Mouse (Mus musculus) frontal cortex, postnatal 36 days (tissue): ENCODE results near the gene Abca4.
A peak's percentile ranks its signal among the peaks of the same experiment; 100 is the strongest.

ENCODE experiments used
- DNase-seq, 2 experiments: peaks; one replicate each; pipeline ENCODE4 v3.0.0; 2022; ENCODE audit warnings: low spot score in 2 of 2

The Abca4 gene

GRCm38 (mm10) chr3:122058439-122059198 lies 14.4 kb downstream of the Abca4 start:
- DNase-seq = no peak

GRCm38 (mm10) chr3:122062586-122062985 lies 18.3 kb downstream of the Abca4 start:
- no peak for DNase-seq

DNA sequence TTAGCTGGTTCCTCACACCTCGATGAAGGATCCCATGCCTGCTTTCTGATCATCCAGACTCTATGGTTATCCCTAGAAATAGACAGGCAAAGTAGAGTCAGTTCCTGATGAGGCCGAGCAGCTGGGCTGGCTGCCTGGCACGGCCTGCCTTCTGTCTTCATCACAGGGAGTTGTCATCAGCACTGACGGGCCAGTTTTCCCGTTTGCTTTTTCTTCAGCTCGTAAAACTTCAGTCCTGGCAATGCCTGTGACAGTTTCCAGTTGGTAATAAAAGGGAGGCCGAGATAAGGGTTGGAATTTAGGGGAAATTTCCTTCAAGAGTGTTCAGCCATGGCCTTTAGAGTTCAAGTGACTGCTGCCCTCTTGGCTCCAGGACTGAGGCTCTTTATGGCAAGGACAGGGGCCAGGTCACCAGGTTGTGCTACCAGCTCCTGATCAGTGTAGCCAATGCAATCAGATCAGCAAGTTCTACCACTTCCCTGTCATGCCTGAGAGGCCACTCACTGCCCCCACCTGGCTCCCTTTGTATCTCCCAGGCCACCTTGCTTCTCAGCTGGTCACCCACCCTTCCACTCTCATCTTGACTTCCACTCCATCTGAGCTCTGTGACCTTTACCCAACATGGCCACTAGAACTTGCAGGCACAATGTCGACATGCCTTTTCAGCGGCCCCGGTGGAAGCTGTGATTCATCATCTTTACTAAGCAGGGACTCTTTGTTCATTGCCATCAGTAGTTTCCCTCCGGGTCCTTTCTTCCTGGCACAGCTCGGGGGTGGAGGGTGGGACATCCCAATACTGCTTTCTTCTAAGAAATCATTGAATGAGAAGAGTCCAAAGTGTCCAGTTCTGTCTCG lies 20.5 kb downstream of the Abca4 start:
- DNase-seq = no peak

DNA sequence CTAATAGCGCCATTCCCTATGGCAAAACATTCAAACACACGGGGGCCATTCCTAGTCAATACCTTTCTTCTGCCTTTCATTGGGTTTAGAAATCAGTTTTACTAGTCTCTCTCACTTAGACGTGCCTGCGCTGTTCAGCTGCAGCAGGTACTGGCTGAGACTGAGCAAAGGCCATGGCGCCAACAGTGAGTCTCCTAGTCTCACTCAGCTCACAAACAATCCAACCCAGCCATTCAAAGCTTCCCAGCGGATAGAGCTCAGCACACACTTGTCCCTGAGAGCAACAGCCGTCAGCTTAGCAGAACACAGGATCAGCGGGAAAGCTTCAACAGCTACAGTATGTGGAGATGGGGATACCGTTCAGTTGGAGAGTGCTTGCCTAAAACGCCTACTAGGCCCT lies 27.5 kb downstream of the Abca4 start:
- DNase-seq = no peak

- no peak for DNase-seq
Observed at GRCm38 (mm10) chr3:122072646-122073571, 28.7 kb downstream of the Abca4 start.

DNA sequence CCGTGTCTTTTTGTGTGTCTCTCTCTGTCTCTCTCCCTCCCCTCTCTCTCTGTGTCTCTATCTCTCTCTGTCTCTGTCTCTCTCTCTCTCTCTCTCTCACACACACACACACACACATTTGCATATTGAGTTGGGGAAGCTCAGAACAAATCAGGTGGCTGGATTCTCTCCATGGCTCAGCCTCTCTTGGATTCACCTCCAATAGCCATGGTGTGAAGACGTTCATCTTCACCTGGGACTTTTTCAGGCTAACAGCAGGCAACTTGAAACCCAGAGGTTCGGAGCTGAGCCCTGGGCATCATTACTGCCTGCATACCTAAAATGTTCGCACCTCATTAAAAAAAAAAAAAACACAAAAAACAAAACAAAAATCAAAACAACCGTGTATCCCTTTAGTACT lies 29.4 kb downstream of the Abca4 start:
- DNase-seq = no peak

DNA sequence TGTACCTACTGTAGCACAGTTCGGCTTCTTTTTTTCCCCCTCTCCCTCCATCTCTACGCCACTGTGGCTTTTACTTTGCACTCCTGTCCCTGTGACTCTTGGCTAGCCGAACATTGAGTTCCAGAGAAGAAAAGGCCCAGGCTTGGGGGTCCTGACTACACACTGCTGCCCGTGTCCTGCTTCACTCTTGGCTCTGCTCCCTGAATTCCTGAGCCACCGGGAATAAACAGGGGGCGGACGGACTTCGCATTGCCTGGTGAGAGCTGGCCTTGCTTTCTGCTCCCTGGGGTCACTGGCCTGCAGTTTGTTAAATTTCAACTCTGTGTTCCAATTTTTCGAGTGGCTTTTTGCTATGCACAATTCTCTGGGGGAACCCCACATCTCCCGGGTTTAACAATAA lies 30.1 kb downstream of the Abca4 start:
- DNase-seq = no peak

DNA sequence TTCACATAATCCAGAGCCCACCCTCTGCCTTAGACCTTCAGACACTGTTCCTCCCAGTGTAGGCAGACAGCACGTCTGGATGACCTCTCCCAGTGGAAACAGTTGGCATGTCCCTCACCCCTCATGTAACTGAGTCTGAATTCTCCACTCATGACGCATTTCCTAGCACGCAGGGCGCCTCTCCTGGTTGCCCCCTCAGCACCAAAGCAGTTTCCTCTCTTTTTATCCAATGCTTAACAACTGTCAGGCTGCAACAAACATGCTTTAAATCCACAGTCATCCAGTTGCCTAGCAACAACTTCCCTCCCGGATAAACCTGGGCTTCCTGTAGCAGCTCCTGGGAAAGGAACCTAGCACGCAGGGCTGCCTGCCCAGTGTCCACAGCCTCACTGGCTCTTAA lies 33.9 kb downstream of the Abca4 start:
- peak; percentile 31 to 45 for DNase-seq

- DNase-seq = no peak
Observed at GRCm38 (mm10) chr3:122079172-122079571, 34.9 kb downstream of the Abca4 start.

DNA sequence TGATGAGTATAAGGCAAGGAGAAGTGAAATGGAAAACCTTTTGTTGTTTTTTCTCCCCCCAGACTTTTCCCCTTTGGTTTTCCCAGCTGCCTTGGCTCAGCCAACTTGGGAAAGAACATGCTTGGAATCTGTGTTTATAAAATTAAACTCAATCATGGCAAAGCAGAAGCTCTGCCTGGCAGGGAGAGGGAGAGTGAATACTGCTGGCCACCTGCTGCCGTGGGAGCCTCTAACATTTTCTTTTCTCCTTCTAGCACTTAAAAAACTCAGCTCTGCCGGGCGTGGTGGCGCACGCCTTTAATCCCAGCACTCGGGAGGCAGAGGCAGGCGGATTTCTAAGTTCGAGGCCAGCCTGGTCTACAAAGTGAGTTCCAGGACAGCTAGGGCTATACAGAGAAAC lies 37.4 kb downstream of the Abca4 start:
- DNase-seq = peak in 1 of 2 experiments; percentile 41

DNA sequence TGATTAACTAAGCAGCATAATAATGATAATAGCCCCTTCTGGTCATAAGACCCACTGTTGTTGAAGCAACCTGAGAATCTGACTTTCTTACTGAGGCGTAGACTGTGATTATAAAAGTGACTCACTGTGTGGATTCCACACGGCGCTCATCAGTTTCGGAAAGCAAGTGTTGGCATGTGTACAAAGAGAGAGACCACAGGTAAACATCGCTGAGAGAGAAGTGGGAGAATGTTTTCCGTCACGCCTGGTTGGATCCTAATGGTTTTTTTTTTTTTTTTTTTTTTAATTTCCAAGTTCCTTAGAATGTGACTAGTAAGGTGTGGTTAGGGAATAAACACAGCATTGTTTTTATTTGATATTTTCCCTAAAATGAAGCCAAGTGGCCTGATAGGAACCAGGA lies 38.1 kb downstream of the Abca4 start:
- DNase-seq = no peak

GRCm38 (mm10) chr3:122085157-122085989 lies 41.1 kb downstream of the Abca4 start:
- no peak for DNase-seq

DNA sequence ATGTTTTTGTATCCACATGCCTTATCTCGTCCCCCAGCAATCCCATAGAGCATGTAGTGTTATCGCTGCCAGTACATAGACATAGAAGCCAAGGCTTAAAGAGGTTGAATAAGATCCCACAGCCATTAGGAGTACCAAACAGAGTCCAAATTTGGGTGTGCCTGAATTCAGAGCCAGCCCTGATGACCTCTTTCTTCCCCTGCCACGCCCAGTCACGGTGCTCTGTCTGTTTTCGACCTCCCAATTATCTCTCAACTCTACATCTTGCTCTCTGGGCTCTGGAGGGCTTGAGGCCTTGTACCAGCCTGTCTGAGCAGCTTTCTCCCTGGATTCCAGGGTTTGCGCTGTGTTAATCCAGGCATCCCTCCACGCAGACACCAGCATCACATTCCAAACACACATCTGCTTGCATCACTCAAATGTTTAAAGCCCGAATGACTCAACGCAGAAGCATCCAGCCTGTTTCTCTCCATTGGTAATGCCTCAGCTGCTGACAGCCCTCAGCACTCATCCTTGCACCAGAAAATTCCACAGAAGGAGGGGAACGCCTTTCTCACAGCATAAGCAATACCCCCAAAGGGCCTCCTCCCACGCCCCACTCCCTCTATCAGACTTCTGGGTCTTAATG lies 43.9 kb downstream of the Abca4 start:
- no peak for DNase-seq

GRCm38 (mm10) chr3:122090338-122090737 lies 46.1 kb downstream of the Abca4 start:
- DNase-seq = no peak

- no peak for DNase-seq
Observed at GRCm38 (mm10) chr3:122099713-122100112, 55.5 kb downstream of the Abca4 start.

GRCm38 (mm10) chr3:122102091-122102490 lies 57.8 kb downstream of the Abca4 start:
- no peak for DNase-seq

DNA sequence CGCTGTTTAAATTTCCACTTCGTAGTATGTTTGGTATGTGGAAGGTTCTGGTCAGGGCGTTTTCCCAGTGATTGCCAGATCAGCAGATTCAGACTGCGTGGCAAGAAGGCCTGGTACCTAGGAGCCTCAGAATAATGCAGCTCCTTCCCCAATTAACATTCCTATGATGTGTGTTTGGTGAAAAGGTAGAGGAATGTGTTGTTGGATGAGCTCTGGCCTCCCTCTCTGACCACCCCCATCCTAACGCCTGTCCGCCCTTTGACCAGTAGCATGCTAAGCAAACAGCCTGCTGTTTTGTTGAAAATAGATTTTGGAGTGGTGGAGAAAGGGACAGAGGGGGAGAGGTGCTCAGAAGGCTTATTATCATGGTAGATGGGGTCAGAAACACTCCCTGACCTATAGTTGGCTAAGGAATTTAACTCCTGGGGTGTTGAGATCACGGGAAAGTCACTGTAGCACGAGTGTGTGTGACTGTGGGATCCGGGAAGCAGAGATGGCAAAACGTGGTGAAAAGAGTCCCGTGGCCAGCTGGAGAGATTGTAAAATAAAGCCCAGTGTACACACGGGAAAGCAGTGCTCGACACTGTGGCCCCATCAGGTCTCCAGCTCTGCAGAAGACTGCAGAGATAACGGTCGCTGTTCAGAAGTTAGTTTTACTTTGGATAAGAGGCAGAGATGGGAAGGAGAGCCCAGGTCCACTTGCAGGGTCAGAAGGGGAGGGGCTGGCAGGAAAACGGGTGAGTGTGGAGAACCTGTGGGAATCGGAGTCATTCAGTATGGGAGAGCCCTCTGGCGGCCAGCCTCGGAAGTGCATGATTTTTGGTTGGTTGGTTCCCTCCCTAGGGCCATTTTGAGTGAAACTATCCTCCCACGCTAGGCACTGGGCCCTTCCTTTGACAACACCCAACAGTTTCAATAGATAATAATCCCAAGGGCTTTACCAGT lies 59.9 kb downstream of the Abca4 start:
- DNase-seq = peak; percentile 69 to 72

DNA sequence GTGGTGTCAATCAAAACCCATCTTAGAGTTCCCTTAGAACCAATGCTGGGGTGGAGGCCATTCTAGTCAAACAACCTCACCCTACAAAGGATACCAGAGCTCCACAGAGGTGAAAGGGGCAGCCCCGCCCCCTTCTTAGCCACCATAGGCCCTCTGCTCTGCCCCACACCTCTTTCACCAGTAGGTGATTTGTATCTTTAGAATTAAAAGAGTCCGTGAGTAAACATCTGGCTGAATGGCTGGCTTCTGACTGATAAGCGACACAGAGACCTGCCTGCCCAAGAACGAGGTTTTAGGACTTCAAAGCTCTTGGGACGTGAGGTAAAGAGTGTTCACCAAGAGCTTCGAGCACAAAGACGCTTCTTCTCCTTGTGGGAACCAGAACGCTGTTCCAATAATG lies 62.7 kb downstream of the Abca4 start:
- DNase-seq = no peak

GRCm38 (mm10) chr3:122107643-122108194 lies 63.5 kb downstream of the Abca4 start:
- no peak for DNase-seq
